Mouse (Mus musculus): ENCODE results near the gene Tmem182.
A peak's percentile ranks its signal among the peaks of the same experiment; 100 is the strongest.

Gene Tmem182

GRCm38 (mm10) chr1:40865043-40865442, 59.6 kb downstream of the Tmem182 start:
- no peak for DNase-seq (ENCODE audit: low spot score in 2 of 2)

GRCm38 (mm10) chr1:40867106-40867505, 61.7 kb downstream of the Tmem182 start:
- no peak for DNase-seq (ENCODE audit: low spot score in 2 of 2)

- no peak for DNase-seq (ENCODE audit: low spot score in 2 of 2)
These were observed 62.2 kb downstream of the Tmem182 start for GRCm38 (mm10) chr1:40867651-40868050.

GRCm38 (mm10) chr1:40873760-40874455, 68.5 kb downstream of the Tmem182 start:
- DNase-seq (ENCODE audit: low spot score in 2 of 2) = no peak

- no peak for DNase-seq (ENCODE audit: low spot score in 2 of 2)
These were observed 69.3 kb downstream of the Tmem182 start for GRCm38 (mm10) chr1:40874456-40875375.

GRCm38 (mm10) chr1:40879051-40879450, 73.7 kb downstream of the Tmem182 start:
- peak in 1 of 2 experiments; percentile 16 for DNase-seq (ENCODE audit: low spot score in 2 of 2)

- DNase-seq (ENCODE audit: low spot score in 2 of 2) = no peak
These were observed 74.1 kb downstream of the Tmem182 start for GRCm38 (mm10) chr1:40879526-40879925.

DNA sequence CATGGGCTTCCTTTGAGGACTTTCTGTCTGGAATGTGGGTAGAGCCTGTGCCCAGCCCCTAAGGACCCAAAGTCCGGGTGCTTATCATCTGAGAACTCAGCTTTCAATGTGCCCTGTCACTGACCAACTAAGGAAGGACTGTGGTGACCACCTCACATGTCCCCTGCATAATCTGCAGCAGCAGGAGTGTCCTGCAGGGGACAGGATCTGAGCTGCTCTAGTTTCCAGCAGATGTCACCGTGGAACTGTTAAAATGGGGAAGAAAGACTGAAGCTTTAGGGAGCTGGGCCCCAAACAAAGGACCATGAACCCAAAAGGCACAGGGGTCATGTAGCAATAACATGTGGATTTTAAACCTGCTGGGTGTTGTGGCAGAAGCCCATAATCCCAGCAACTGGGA, 75.1 kb downstream of the Tmem182 start:
- DNase-seq (ENCODE audit: low spot score in 2 of 2) = no peak

DNA sequence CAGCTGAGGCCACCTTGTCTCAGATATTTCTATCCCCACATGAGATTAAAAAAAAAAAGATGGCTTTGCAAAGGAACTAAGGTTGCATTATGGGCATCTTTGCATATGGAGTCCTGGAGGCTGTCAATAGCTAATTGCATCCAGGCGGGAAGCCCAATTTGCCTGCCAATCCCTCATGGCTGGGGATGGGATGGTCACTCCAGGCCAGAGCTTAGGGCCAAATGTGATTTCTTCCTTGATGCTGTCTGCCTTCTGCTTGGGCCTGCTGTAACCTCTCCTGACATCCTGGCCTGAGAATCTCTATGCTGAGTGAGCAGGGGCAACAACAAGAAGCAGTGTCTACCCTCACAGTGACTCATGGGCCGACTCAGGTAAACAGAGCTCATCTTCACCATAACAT, 78.5 kb downstream of the Tmem182 start:
- DNase-seq (ENCODE audit: low spot score in 2 of 2) = no peak

- DNase-seq (ENCODE audit: low spot score in 2 of 2) = no peak
These were observed 79.5 kb downstream of the Tmem182 start for GRCm38 (mm10) chr1:40884943-40885342.

DNA sequence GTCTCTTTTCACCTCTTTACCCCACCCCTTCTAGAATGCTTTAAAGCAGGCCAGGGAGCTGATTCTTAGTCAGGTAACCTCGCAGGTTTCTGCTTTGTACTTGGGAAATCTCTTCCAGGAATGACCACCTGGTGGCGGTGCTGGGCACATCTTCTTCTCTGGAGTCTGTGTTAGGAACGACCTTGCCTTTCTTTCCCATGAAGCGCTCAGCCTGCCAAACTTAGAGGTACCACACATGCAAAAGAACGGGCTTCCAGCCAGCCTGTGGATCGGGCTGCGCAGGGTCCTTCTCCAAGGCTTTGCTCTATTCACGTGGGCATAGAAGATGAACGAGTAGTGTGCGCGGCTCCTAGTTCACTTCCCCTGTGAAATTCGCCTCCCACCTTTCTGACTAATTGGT, 82.3 kb downstream of the Tmem182 start:
- peak in 1 of 2 experiments; percentile 13 for DNase-seq (ENCODE audit: low spot score in 2 of 2)

- DNase-seq (ENCODE audit: low spot score in 2 of 2) = no peak
These were observed 83.1 kb downstream of the Tmem182 start for GRCm38 (mm10) chr1:40888396-40889040.

DNA sequence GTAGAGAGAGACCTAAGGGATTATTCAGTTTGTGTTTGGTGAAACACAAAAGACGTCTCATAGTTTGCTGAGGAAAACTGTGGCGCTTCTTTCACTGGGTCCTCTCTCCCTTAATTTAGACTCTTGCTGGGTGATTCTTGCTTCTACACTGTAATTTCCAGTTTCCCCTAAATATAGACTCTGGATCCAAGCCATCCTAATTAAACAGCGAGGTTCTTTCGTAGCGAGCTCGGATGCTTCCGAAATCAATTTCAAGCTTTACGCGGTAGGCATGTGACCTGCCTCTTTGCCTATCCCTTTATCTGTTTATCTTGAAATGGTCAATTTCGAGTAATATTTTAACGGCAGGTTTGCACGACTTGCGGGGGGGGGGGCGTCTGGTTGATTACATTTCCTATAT, 84.2 kb downstream of the Tmem182 start:
- no peak for DNase-seq (ENCODE audit: low spot score in 2 of 2)

DNA sequence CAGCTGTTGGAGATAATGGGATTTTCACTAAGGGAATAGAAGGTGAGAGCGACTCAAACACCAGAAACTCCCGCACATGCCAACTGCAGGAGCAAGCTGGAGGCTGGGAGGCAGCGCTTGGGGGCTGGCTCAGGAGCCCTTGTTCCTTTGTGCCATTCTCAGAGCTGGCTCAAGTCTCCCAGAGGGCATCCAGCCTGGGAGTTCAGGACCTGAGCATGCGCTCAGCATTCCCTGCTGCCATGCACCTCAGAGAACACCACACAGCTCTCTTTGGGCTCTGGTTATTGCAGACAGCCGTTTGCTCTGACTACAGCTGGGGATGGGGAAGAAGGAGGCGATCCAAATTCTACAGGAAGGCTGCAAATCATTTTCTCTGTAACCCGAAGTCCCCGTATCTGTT, 84.8 kb downstream of the Tmem182 start:
- DNase-seq (ENCODE audit: low spot score in 2 of 2) = no peak

GRCm38 (mm10) chr1:40903712-40904111, 98.3 kb downstream of the Tmem182 start:
- no peak for DNase-seq (ENCODE audit: low spot score in 2 of 2)

Data from spleen, postnatal 10 days (tissue).